Mouse (Mus musculus): Measurements from ENCODE around the gene 5730522E02Rik.

GRCm38 (mm10) chr11:26103698-26104097 is 106.9 kb downstream of the 5730522E02Rik start:
- no peak for TF ChIP-seq CTCF (IDR thresholded peaks at IDR 0.05 in 2 of 3, conservative IDR thresholded peaks at IDR 0.05 in 1 of 3; ENCODE audit: control insufficient read depth in 1 of 3, insufficient read depth in 1 of 3, low read depth in 2 of 3, low read length in 3 of 3, poor library complexity in 1 of 3, severe bottlenecking in 1 of 3)
- TF ChIP-seq MAX (IDR thresholded peaks at IDR 0.05; ENCODE audit: low read length), result no peak
- TF ChIP-seq NELFE (IDR thresholded peaks at IDR 0.05; ENCODE audit: low read depth, low read length), result no peak
- TF ChIP-seq RAD21 (IDR thresholded peaks at IDR 0.05; ENCODE audit: low read depth, low read length), result no peak
- TF ChIP-seq POLR2A (IDR thresholded peaks at IDR 0.05; ENCODE audit: control insufficient read depth in 1 of 2, insufficient read depth in 1 of 2, low read depth in 1 of 2, low read length in 2 of 2, poor library complexity in 1 of 2), result no peak
- no peak for TF ChIP-seq KAT2A (conservative IDR thresholded peaks at IDR 0.05; ENCODE audit: low read depth, low read length)
- TF ChIP-seq CHD1 (IDR thresholded peaks at IDR 0.05; ENCODE audit: low read depth, low read length), result no peak
- TF ChIP-seq ETS1 (IDR thresholded peaks at IDR 0.05; ENCODE audit: low read depth, low read length), result no peak
- TF ChIP-seq ZC3H11A (IDR thresholded peaks at IDR 0.05; ENCODE audit: low read depth, low read length), result no peak
- no peak for TF ChIP-seq ZMIZ1 (IDR thresholded peaks at IDR 0.05; ENCODE audit: low read depth, low read length)

Data from MEL (cell line).